Mouse (Mus musculus) cerebellum, adult 8-10 months (tissue): Measurements from ENCODE around the gene Safb2.

ENCODE experiments used
- DNase-seq: peaks from one replicate; pipeline ENCODE4 v3.0.0; 2022

Safb2 gene

DNA sequence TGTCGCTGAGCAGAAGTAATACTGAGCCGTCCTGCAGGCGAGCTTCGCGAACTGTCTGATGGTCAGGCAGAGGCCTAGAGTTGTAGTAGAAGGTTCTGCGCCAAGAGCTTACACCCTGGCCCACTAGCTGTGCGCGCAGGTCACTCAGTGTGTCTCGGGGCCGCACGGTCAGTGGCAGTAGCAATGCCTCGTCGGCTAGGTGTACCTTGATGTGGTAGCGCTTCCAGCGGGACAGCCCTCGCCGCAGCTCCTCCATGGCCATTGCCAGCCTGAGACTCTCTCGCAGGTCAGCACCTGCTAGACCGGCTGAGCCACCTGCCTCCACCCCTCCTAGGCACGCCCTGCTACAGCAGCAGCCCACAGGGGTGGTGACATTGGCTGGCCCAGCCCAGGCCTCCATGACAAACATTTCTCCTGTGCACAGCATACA lies 30.2 kb downstream of the Safb2 start, which contains the start of gene Gm20219:
Gene Gm20219 (minus strand): TSS at position 266 of the 430 bp plus-strand sequence.
- DNase-seq, result no peak

- DNase-seq, result peak; percentile 75
Observed at GRCm38 (mm10) chr17:56552781-56553363, 31.5 kb downstream of the Safb2 start.

GRCm38 (mm10) chr17:56551841-56552581 lies 32.4 kb downstream of the Safb2 start:
- DNase-seq, result no peak

GRCm38 (mm10) chr17:56550784-56551475 lies 33.5 kb downstream of the Safb2 start:
- no peak for DNase-seq

DNA sequence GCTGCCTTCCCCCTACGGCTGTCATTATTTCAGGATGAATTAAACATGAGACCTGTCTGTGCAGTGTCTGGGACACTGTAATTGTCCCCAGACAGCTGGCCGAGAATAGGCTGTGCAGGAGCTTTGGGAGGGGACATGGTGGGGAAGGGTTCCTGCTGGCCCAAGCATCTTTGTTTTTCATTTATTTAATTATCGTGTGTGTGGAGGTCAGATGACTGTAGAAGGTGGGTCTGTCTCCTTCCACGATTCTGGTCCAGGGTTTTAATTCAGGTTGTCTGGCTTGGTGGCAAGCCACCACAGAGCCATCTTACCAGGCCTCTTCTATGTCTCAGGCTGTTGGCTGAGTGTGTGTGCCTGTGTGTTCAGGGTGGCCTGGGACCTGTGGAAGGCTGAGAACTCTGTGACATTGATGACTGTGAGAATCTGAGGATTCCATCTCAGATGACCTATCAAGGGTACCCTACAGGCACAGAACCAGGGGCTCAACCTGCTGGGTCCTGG lies 35.7 kb downstream of the Safb2 start:
- no peak for DNase-seq

DNA sequence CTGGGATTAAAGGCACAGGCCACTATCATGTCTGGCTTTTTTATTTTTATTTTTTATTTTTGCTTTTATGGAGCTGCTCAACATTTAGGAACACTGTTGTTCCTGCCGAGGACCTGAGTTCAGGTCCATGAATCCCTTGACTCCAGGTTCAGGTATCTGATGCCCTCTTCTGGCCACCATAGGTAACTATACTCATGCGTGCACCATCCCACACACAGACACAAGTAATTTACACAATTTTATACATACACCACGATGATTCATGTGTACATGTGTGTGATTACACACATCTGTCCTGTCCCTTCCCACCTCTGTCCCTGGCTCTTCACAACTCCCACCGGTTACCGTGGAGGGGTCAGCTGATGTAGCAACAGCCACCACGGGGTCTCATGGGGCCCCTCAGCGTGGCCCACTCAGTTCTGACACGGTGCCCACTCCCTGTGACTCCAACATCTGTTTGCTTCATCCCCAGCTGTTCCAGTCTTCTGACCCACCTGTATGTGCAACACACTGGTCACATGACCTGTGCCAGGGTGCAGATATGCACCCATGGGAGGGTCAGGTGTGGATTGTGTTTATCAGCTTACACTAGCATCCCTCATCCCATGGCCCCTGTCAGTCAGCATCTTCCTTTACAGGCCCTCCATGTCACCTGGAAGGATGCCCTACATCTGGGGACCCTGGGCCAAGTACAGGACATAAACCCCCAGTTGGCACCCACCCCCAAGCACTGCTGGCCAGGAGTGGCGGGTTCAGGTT lies 36.4 kb downstream of the Safb2 start:
- no peak for DNase-seq

- peak; percentile 80 for DNase-seq
Observed at GRCm38 (mm10) chr17:56547116-56547845, 37.1 kb downstream of the Safb2 start.

DNA sequence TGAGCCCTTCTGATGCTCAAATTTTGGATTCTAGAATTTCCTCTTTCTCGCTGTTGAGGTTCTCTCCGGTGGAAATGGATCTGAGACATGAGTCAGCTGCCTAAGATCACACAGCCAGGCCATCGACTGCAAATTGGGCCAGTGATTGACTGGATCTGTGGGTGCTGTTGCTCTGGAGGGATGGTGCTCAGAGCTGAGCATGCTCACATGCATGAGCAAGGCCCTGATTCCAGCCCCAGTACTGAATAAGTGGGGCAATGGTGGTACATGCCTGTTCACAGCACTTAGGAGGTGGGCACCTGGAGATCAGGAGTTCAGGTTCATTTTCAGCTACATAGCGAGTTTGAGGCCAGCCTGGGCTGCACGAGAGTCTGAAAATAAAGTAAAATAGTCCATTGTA lies 37.8 kb downstream of the Safb2 start:
- DNase-seq, result no peak

GRCm38 (mm10) chr17:56545945-56546344 lies 38.4 kb downstream of the Safb2 start:
- no peak for DNase-seq

DNA sequence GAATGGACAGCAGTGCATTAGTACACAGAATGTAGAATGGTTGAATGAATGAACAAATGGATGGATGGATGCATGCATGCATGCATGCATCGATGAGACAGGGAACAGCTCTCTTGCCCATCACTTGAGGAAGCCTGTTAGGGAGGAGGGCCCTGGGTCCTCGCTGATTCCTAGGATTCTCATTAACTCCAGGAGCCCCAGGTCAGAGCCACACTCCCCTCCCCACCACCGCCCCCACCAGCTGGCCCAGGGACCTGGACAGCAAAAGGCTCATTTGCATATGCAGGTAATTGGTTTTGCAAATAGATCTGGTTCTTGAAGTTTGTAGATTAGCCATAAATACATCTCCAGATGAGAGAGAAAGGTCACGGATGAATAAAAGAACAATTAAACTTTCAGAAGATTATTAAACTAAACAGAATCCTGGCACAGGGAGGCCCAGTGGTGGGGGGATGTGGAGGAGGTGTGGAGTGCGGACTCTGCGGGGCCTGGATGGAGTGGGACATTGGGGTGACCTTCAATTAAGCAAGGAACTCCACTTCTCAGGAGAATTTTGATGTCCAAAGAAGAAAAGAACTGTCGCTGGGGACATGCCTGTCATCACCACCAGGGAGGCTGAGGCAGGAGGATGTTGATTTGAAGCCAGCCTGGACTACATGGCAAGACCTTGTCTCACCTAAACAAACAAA lies 39.5 kb downstream of the Safb2 start:
- no peak for DNase-seq

- DNase-seq, result no peak
Observed at GRCm38 (mm10) chr17:56543684-56544224, 40.6 kb downstream of the Safb2 start.

DNA sequence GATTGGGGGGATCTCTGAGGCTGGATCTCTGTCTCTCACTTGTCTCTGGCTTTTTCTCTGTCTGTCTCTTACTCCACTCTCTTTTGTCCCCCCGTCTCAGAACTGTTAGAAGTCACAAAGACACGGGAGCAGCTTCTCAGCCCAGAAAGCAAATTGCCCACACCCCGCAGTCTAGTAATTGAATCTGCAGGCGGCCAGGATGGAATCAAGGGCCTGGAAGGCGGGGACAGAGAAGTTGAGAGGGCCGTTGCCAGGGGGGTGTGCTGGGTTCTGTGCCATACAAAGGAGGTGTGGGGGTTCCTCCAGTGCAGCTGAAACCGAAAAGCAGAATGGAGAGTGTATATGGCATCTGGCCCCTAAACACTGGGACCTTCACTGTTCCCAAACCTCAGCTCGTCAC lies 41.6 kb downstream of the Safb2 start:
- no peak for DNase-seq

DNA sequence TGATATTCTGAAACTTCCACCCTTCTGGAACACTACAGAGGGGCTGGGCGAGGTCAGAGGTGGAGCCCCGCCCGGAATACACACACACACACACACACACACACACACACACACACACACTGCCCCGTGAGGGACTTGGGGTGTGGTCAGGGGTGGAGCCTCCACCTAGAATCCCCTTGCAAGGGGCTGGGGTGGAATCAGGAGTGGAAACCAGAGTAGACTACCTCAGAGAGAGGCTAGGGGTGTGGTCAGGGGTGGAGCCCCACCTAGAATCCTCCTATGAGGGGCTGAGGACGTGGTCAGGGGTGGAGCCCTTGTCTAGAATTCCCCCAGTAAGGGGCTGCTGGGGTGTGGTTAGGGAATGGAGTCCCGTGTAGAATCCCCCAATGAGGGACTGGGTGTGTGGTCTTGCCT lies 43.8 kb downstream of the Safb2 start:
- no peak for DNase-seq

GRCm38 (mm10) chr17:56537912-56538311 lies 46.5 kb downstream of the Safb2 start:
- no peak for DNase-seq

- DNase-seq, result no peak
Observed at GRCm38 (mm10) chr17:56536874-56537273, 47.5 kb downstream of the Safb2 start.

DNA sequence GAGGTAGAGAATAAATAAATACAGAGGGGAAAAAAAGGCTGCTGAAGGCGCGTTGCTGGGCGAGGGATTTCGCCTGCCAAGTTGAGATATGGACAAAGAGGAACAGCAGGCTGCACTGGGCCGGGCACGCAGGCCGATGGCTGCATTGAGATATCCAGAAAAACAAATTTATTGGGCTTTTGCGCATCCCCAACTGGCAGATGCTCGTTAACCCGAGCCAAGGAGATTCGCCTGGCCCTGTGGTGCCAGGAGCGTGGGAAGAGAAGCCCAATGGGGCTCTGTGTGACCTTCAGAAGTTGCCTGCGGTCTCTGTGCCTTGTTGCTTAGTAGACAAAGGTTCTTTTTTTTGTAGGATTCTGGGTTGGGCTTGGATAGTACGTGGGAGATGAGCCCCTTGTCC lies 48.2 kb downstream of the Safb2 start:
- no peak for DNase-seq

DNA sequence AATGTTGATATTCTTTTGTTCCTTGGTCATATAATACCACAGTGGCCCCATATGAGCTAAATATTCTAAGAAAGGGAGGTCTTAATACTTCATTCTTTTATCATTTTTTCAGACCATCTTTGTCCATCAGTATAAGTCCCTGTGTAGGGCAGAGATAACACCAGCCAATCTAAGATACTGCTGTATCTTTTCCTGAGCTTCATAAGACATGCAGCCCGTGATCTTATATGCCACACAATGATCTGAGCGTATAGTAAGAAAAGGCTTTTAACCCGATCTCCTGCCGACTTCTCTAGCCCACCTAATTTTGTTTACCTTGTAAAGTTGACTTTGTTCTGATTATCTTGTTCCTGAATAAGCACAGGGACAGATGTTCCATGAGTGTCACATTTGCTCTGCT lies 59.4 kb downstream of the Safb2 start:
- DNase-seq, result no peak

- no peak for DNase-seq
Observed at GRCm38 (mm10) chr17:56522744-56523143, 61.6 kb downstream of the Safb2 start.

- DNase-seq, result no peak
Observed at GRCm38 (mm10) chr17:56515690-56516410, 68.5 kb downstream of the Safb2 start.

DNA sequence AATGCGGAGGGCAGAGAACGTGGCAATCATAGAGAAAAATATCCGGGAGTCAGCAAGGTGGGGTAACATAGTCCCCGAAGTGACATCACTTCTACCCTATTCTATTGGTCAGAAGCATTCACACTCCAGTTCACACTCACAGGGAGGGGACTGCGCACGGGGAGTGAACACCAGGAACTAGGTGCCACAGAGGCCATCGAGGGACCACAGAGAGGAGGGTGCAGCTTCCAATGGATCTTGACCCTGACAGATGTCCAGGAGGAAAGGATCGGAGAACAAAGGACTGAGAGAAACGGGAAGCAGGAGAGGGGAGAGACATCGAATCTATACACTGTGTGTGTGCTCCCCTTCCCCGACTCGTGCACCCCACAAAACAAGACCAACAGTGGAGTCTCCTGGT lies 69.5 kb downstream of the Safb2 start:
- DNase-seq, result no peak

DNA sequence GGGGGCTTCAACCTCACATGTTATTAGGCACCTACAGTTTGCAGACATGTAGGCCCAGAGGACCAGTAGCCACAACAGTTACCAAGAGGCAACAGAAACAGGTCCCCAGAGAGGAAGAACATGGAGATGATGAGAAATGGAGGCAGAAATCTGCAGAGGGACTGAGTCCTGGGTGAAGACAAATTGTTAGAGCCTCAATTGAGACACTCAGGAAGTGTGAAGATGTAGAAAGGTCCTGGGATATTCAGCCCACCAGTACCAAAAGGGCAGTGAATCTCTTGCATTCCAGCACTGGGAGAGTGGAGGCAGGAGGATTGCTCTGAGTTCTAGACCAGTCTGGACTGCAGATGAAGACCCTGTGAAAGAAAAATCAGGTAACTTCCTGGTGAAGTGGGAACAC lies 70.1 kb downstream of the Safb2 start:
- no peak for DNase-seq
